Mouse (Mus musculus) frontal cortex, postnatal 25 days (tissue): ENCODE results near the gene Tlr2.
"Not testable (repeated sequence)": the region's sequence is repeated elsewhere in the genome, so short reads cannot be mapped to it uniquely, and the experiment has no call there.

ENCODE experiments used
- DNase-seq, 2 experiments: peaks; one replicate each; pipeline ENCODE4 v3.0.0; 2022; ENCODE audit warnings: low spot score in 2 of 2

Tlr2 gene

GRCm38 (mm10) chr3:83841095-83841850, at the start of gene Tlr2:
Gene Tlr2, minus strand, starts transcription at chr3:83841767.
- DNase-seq, result peak in 1 of 2 experiments; percentile 12

- DNase-seq, result no peak
These were observed 43.6 kb upstream of the Tlr2 start for GRCm38 (mm10) chr3:83885163-83885562.

- not testable (repeated sequence) for DNase-seq
These were observed 37.9 kb upstream of the Tlr2 start for GRCm38 (mm10) chr3:83879261-83880050.

- no peak for DNase-seq
These were observed 37.2 kb upstream of the Tlr2 start for GRCm38 (mm10) chr3:83878801-83879200.

- no peak for DNase-seq
These were observed 34.7 kb upstream of the Tlr2 start for GRCm38 (mm10) chr3:83876299-83876698.

- not testable (repeated sequence) for DNase-seq
These were observed 33.5 kb upstream of the Tlr2 start for GRCm38 (mm10) chr3:83875078-83875477.

DNA sequence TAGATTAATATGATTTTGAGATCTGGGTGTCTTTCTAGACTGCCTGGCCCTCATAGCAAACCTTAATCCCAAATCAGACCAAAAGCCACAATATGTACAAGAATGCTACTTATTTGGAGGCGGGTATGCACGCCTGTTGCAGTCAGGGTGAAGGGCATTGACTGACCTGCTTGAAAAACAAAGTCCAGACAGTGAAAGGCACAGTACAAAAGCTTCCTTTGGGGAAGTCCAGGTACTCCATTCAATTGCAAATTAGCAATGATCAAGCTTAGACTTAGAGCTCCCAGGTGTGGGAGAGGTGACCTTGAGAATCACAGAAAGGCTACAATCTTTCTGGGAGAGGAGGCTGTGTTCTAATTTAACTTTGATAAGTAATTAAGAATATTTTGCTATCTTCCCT, 31.3 kb upstream of the Tlr2 start:
- not testable (repeated sequence) for DNase-seq

DNA sequence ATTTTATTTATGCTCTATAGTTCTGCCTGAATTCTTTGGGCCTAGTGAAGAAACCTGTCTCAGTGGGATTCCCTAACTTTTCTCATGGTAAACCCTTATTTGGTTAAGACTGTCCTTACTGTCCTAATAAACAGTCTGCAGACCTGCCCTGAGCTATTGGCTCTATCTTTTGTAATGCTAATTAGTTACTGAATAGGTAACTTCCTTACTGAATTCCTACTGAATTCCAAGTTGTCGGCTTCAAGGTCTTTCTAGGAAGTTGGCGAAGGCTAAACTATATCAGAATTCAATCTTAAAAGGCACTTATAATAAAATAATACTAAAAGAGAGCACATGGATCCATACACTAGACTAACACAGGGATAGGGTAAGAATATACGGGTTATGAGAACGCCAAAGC, 30.4 kb upstream of the Tlr2 start:
- DNase-seq, result not testable (repeated sequence)

GRCm38 (mm10) chr3:83871559-83871958, 30.0 kb upstream of the Tlr2 start:
- DNase-seq, result not testable (repeated sequence)

DNA sequence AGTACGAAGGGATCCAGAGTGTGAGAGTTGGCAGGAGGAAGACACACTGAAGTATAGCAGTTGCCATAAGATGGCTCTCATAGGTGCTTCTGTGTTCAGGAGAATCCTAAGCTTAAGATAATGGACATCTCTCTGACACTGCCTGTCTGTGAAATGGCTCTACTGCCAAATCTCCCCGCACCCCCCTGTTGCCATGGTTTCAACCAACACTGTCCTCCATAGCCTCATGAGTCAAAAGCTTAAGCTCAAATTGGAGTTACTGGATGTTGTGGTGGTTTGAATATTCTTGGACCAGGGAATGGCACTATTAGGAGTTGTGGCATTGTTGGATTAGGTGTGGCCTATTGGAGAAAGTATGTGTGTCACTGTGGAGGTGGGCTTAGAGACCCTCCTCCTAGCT, 28.2 kb upstream of the Tlr2 start:
- no peak for DNase-seq

GRCm38 (mm10) chr3:83867026-83867425, 25.5 kb upstream of the Tlr2 start:
- DNase-seq, result not testable (repeated sequence)

- no peak for DNase-seq
These were observed 23.6 kb upstream of the Tlr2 start for GRCm38 (mm10) chr3:83865216-83865615.

- DNase-seq, result no peak
These were observed 22.5 kb upstream of the Tlr2 start for GRCm38 (mm10) chr3:83864064-83864548.

DNA sequence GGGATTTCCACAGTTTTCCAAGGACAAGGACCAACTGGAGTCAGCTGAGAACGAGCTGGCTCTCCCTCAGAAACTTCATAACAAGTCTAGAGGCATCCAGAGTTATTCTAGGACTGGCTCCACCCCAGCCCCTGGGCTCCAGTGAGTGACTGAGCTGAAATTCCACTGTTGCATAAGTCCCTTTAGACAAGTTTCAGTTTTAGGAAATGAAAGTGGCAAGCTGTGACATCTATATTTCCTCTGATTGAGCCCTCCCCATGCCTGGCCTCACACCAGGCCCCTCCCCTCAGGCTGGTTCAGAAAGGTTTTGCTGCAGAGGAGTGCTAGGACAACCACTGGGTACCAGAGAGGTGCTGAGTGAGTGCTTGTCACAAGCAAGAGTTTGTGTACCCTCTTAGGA, 21.4 kb upstream of the Tlr2 start:
- peak; percentile 10 to 25 for DNase-seq

DNA sequence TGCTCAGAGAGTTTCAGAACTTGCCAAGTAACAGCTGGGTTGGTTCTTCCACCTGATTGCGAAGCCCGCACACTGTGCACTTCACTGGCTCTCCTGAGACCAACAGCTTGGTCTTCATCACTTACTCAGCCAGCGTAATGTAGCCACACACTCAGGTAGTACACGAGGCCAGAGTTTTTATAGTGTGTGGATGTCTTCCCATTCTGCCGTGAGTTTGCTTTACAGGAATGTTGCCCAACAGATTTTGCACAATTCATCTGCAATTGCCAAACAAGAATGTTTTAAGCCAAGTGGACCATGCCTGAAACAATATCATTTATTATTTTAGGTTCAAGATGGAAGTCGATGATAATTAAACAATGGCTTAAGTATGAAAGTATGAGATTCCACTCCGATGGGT, 18.0 kb upstream of the Tlr2 start:
- no peak for DNase-seq

DNA sequence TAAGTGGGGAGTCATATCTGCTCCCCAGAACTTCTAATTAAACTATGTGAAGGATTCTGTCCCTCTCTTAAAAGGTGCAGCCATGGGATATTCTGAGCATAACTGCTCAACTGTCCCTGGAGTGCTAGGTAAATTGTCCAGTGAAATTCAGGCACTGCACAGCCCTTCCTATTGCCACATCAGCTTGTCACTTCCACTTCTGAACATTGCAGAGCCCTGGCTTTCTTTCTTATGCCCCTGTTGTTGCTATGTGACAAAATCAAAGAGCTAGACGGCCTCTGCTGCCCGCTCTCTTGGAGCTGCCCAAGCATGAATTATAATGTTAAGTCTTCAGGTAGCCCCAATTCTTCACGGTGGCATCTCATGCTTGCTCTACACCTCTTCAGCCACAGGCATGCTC, 17.5 kb upstream of the Tlr2 start:
- DNase-seq, result no peak

DNA sequence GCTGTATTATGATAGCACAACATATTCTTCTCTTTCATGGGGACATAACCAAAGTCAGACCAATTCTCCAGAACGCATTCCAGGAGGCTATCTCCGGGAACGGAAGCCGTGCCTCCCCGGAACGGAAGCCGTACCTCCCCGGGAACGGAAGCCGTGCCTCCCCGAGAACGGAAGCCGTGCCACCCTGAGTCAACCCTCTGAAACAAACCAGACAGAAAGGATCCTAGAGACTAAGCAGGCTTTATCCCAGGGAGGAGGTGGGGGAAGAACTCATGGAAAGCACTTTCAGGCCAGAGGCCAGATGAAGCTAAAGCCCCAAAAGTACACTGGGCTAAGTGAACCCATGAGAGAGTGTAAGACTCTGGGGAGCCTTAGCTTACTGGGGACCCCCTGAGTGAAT, 16.1 kb upstream of the Tlr2 start:
- DNase-seq, result no peak

- no peak for DNase-seq
These were observed 14.1 kb upstream of the Tlr2 start for GRCm38 (mm10) chr3:83855643-83856042.

DNA sequence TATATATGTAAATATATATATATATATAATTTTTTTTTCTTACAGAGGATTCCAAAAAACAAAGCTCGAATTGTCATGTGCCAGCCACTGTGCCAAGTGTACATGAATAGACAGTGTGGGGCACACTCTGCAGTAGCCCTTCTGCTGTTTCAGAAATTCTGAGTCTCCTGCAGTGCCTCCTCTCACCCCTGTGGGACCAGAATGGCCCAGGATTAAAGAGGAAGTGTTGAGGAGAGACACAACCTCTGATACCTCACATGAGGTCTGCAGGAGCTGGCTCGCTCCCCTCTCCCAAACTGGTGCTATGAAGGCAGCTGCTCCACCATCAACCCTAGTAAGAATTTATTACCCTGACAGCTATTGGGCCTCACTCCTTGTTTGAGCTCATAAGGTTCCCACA, 7.8 kb upstream of the Tlr2 start:
- no peak for DNase-seq

GRCm38 (mm10) chr3:83844766-83845520, 3.4 kb upstream of the Tlr2 start:
- DNase-seq, result no peak

- DNase-seq, result no peak
These were observed 2.1 kb downstream of the Tlr2 start for GRCm38 (mm10) chr3:83839477-83839876.

GRCm38 (mm10) chr3:83836685-83837084, 4.9 kb downstream of the Tlr2 start:
- no peak for DNase-seq
